Mouse (Mus musculus) cortical plate, adult 2 months (tissue): ENCODE data around the gene Cacng6.

Experiments used
- CTCF ChIP-seq: fragments of 200-500 bp; IDR thresholded peaks from 2 replicates; pipeline ENCODE4 v1.5.1; 2011; ENCODE audit warnings: mild to moderate bottlenecking, control low read depth, low read length; ENCODE audit not compliant: insufficient read depth; ENCODE audit errors: extremely low read depth
- POLR2A ChIP-seq: fragments of 200-500 bp; IDR thresholded peaks from 2 replicates; pipeline ENCODE4 v1.6.1; 2011; ENCODE audit warnings: mild to moderate bottlenecking, low read length, control low read depth; ENCODE audit not compliant: insufficient read depth; ENCODE audit errors: extremely low read depth

DNA sequence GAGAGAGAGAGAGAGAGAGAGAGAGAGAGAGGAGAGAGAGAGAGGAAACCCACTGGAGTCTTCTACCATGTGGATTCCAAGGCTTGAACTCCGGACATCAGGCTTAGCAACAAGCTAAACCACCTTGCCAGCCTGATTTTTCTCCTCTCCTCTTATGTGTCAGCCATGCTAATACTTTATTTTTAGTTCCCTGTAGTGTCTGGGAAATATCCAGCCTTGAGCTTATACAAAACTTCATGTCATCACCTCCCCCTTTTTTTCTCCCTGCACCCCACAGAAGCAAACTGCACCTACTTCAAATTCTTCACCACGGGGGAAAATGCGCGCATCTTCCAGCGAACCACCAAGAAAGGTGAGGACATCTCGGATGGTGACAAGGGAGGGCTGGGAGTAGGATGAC is 6.2 kb downstream of the Cacng6 start:
- no peak for TF ChIP-seq POLR2A
- TF ChIP-seq CTCF: no peak
